Mouse (Mus musculus) kidney, adult 2 months (tissue): Measurements from ENCODE around the gene Snrpf.

ENCODE experiments used
- CTCF ChIP-seq: fragments of 200-500 bp; conservative IDR thresholded peaks from 2 replicates; pipeline ENCODE4 v1.5.1; 2011; ENCODE audit warnings: low read depth, mild to moderate bottlenecking, control low read depth, low read length, moderate library complexity, mixed read lengths; ENCODE audit not compliant: insufficient read depth, insufficient read length
- POLR2A ChIP-seq: fragments of 200-500 bp; IDR thresholded peaks from one replicate; pipeline ENCODE4 v1.6.1; 2011; ENCODE audit warnings: low read depth, low read length, control low read depth

- TF ChIP-seq POLR2A (no peak), CTCF (no peak)
Observed at GRCm38 (mm10) chr10:93542356-93542755, 47.1 kb downstream of the Snrpf start.
